Mouse (Mus musculus) cerebellum, adult 18-20 months (tissue): ENCODE results near the gene Ntm.

Experiments
- DNase-seq, 2 experiments: peaks; one replicate each; pipeline ENCODE4 v3.0.0; 2021

The Ntm gene

DNA sequence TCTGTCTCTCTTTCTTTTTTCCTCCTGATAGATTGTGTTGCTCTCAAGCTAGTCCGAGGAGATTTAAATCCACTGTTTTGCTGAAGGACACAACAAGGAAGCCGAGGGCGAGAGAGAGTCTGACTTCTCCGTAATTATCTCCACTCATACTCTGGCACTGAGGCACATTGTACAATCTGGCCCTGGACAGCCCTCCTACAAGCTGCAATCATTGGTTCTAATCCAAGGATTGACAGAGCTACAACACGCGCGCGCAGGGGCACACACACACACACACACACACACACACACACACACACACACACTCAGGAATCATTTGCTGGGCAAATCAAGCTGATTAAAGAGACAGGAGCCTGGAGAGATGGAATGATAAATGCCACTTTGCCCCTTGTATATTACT is at the start of gene Ntm:
TSS of gene Ntm (minus strand) at position 164 of the 400 bp plus-strand sequence.
- DNase-seq, result peak; percentile 70 to 79

DNA sequence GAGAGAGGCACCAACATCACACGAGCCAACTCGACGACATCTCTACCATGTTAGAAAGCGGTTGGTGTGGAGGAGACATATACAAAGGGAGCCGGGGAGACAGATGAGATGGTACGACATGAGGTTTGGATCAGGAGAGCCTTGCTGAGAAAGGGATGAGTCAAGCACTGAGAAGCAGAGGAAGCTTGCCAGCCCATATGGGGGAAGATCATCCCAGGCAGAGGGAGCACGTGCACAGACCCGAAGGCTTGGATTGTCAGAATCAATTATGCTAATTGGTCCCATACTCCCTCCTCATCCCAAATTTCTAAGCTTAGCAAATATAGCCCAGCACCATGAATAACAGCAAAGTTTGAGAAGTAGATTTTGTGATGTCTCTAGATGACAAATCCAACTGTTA is 42.8 kb upstream of the Ntm start:
- no peak for DNase-seq

- DNase-seq, result peak; percentile 86 to 87
Observed at GRCm38 (mm10) chr9:30003612-30004011, 40.7 kb upstream of the Ntm start.

DNA sequence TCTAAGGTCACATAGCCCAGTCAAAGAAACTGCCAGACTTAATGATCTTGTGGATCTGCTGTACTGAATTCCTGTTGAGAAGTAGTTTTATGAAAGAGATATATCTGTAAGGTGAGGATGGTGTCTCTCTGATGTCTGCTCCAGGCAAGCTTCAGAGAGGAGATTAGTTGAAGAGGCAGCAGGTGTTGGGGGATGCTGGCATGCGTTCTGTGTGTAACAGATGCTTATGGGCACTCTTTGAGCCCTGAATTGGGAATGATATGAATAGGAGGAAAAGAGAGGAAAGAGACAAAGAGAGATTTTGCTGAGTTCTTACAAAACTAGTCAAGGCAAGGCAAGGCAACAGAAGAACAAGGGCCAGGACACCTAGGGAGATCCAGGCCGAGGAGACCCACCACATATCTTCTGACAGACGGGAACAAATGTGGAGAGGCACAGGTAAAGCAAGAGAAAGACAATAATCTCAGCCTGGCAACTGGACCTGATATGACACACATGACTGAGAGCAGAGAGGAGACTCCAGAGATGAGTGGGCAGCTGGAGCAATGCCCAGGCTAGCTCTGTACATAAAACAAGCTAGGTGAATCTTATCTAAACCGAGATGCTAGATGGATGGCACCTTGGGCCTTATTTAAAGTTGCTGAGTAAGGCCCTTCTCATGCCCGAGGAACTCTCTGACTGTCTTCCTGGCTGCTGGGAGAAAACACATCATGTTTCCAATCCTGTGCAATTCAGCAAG is 18.4 kb upstream of the Ntm start:
- DNase-seq, result no peak

GRCm38 (mm10) chr9:29961954-29962867 is 730 bp downstream of the Ntm start:
- peak; percentile 46 to 57 for DNase-seq

DNA sequence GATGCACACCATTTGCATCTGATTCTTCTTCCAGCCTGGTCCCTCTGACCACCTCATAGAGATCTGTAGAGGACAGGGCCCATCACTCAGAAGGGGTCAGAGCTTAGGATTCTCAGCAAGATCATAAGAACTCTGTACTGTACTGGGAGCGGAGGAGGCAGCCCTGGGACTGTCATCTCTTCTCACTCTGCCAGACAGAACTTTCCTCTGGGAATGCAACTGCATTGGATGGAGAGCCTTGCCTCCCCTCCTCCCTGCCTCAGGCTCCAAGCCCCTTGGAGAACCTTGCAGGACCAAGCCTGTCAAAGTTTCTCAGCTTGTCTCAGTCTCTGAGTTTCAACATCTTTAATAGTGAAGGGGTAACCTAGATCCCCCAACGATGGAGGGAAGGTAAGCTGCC is 1.4 kb downstream of the Ntm start:
- no peak for DNase-seq

DNA sequence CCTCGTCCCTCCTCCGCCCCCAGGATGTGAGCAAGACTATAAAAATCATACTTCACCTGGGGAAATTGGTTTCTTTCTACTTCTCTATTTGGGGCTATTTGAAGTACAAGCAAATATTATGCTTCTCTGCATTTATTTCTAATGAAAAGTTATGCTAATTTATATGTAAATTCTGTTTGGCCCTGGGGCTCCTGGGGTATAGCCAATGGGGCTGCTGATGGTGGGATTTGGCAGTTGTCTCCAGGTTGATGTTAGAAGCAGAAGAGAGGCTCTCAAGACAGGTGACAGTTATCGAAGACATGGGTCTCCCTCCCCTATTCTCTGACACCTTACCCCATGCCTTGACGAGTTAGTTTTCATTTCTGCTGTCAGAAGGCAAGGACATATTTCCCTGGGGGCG is 2.2 kb downstream of the Ntm start:
- DNase-seq, result no peak

DNA sequence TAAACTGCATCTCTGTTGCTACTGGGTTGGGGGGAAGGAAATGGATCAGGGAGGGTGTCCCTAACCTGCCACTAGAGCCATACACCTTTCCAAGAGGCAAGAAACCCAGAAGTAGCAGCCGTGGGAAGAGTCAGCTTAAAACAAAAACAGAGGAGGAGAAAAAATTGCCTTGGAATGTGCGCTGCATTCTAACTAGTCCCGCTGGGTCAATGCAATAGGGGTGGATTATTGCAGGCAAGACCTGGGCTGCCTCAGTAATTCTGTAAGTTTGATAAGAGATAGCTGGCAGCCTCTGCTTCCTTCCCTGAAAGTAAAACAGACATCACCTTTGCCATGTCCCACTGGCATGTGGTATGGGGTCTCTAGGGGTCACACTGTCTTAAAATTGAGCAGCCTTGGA is 2.7 kb downstream of the Ntm start:
- DNase-seq, result no peak

DNA sequence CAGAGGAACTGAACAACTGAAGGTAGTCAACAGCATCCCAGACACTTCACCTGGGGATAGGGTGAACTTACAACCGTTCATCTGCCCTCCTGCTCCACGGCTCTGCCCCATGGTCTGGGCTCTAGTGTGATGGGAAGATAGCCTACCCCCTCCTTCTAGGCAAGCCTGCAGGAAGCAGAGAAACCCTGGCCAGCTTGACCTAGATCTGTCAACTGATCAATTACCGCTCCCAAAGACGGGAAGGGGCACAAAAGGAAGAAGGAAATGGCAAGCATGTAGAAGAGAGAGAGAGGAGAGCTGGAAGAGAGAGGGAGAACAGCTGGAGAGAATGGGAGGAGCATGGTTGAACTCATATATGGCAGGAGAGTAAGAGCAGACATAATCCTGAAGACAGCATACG is 6.0 kb downstream of the Ntm start:
- DNase-seq, result no peak

DNA sequence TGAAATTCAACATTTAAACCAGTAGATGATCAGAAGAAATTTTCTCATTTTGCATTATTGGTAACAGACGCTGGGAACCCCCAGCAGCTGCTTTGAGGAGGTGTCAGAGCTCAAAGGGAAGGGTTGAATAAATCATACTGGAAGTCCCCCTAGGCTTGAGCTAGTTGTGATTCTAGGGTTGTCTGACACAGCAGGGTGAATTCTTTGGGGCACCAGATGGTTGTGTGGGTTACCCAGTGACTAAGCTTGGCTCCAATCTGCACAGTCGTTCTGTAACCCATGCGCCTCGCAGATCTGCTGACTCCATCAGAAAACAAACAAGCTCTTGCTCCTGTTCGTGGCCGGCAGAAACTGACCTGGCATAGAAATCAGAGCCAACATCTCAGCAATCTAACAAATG is 8.9 kb downstream of the Ntm start:
- DNase-seq, result peak; percentile 42 to 75

GRCm38 (mm10) chr9:29949041-29949440 is 13.9 kb downstream of the Ntm start:
- DNase-seq, result no peak

DNA sequence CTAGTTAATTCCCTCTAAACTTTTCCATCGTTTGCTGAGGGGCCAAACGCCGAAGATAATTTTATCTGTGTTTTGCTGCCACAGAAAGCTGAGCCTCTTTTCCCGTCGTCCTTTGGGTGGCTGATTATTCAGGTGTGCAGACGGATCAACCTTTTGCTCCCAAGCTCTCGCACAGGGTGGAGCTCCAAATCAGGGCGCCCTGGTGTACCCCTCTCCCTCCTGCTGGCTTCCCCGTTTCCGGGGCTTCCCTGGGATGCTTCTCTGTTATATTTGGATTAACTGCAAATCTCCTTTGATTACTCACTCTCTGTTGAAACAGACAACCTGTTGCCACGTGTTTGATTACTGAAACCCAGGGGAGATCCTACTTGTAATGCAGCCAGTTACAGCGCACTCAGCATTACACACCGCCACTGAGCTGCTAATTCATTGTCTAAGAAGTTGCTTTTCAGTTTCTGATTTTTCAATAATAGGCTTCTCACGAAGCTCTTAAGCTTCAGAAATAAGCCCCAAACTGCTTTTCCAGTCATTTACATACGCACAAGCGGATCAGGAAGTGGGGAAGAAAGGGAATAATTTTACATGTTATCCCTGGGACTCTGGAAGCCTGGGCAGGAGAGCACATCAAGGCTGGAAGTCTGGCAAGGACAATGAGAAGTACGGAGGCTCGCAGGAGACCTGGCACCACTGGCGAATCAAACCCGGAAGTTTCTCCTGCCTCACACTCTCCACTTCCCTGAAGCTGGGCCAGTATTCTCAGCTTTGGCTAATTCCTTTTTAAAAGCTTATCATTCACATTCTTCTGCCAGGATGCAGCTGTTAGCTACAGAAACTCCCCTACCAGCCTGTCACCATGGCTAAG is 19.5 kb downstream of the Ntm start:
- no peak for DNase-seq

- DNase-seq, result no peak
Observed at GRCm38 (mm10) chr9:29942183-29942952, 20.6 kb downstream of the Ntm start.

- DNase-seq, result no peak
Observed at GRCm38 (mm10) chr9:29939517-29940034, 23.4 kb downstream of the Ntm start.

DNA sequence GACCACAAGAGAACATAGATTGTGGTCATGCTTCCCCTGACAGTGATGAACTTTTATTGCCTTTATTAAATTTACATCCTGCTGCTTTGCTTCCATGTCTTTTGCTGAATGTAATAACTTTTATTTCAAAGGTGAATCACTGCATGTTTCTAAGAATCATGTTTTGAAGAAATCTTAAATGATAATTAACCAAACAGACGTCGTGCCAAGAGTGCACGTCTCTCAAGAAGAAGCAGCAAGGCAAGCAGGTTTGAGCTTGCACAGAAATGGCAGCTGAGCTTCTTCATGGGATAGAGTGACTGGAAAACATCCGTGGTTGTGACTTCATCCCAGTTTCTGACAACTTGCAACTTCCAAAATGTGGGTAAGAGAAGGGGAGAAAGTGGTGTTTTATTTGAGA is 34.1 kb downstream of the Ntm start:
- no peak for DNase-seq

DNA sequence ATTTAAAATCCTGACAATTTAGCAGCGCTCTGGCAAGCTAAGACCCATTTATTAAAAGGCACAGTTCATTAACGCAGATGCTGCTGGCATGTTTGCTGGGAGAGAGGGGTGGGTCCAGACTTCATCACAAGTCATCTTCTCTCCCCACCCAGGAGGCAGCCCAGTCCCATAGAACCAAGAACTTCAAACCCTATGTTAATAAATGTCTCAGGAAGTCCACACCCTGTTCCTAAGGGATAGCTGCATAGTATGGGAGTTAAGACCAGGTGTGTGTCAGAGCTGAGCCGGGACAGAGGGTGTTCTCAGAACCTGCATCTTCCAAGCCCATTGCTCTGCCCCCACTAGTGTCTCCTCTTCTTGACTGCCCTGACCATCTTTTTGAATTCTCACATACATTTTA is 37.6 kb downstream of the Ntm start:
- DNase-seq, result no peak

GRCm38 (mm10) chr9:29898406-29899054 is 64.4 kb downstream of the Ntm start:
- DNase-seq, result no peak

DNA sequence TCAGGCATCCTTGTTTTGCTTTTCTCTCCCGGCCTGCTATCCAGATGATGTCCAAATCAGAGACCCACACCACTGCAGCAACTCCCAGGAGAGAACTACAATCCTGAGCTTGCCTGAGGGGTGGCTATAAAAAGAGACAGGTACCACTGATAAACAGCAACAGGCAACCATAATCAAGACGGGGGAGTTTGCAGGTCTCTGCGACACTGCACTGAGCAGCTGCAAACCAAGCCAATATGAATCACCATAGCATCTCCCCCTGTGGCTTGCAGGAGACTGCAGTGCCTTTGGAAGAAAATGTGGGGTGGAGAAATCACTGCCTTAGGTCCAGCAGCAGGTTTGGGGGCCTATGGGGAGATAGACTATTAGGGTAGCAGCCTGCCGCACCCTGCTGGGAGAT is 65.5 kb downstream of the Ntm start:
- no peak for DNase-seq

GRCm38 (mm10) chr9:29892792-29893191 is 70.1 kb downstream of the Ntm start:
- DNase-seq, result no peak

- no peak for DNase-seq
Observed at GRCm38 (mm10) chr9:29888712-29889111, 74.2 kb downstream of the Ntm start.

GRCm38 (mm10) chr9:29887924-29888323 is 75.0 kb downstream of the Ntm start:
- no peak for DNase-seq

GRCm38 (mm10) chr9:29884062-29884461 is 78.9 kb downstream of the Ntm start:
- no peak for DNase-seq
